Mouse (Mus musculus): Measurements from ENCODE around the gene Zfp13. TPM values are rescaled to one million over a fixed set of nuclear protein-coding genes. Genes with fewer than 3 reads are reported as not detected.

The Zfp13 gene
- polyA plus RNA-seq, 1 experiment from 2014 or later = 29.3 TPM

DNA sequence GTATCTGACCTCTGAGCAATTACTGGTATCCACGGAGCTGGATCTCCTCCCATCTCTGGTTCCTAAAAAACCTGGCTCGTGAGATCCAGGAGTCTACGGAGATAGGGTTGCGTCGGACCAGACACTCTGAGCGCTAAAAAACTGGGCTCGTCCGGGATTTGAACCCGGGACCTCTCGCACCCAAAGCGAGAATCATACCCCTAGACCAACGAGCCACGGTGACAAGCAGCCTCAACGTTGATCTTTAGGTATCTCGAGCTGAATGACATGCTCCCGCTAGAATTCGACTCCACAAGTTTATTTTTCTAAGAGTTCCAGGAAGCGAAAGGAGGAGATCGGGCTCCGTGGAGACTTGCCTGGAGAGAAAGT lies 53.0 kb downstream of the Zfp13 start:
- under 1% methylated on average over 20 of the region's 20 CpGs for WGBS
- Histone ChIP-seq H3K9ac (peak overlapping the region; percentile 52), H3K4me1 (replicated peaks) (peaks cover 14% of the 10 kb centered on the region), H3K9me3 (no peaks in the 10 kb centered on the region), H3K36me3 (no peaks in the 10 kb centered on the region), H3K4me3 (peak overlapping the region; percentile 70), H3K27me3 (0 out of 2 replicates have a peak, but pooled peaks cover 3% of the 10 kb centered on the region), H3K27ac (replicated peaks) (peak overlapping the region; percentile 72), H3K4me2 (peak overlapping the region; percentile 57)
- peak; percentile 23; the same call in 1 of the 2 replicates for ATAC-seq (ENCODE audit: low FRiP score, low read depth)

DNA sequence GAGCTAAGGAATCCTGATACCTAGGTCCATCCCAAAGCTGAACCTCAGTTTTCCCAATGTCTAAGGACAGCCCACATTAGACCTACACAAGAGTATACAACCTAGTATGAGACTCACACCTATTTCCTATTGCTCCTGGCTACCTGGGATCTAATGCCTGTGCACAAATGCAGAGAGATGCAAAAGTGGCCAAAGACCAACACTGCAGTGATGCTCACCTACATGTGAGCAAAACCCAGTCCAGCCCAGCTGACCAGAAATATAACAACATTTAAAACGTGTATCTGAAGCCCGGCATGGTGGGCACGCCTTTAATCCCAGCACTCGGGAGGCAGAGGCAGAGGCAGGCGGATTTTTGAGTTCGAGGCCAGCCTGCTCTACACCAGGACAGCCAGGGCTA lies 53.4 kb downstream of the Zfp13 start:
- H3K36me3 ChIP-seq = no peaks in the 10 kb centered on the region

GRCm38 (mm10) chr17:23544766-23545165 lies 54.5 kb downstream of the Zfp13 start:
- ATAC-seq (ENCODE audit: low FRiP score, low read depth) = no peak
- peaks cover 9% of the 10 kb centered on the region; the same call in 1 of the 2 replicates for H3K4me1 ChIP-seq (replicated peaks)
- WGBS = 95% methylated on average over 1 of the region's 1 CpGs
- H3K9me3 ChIP-seq = no peaks in the 10 kb centered on the region
- H3K4me2 ChIP-seq = no peak overlapping the region
- H3K4me3 ChIP-seq = no peak overlapping the region
- no peak overlapping the region for H3K27ac ChIP-seq (replicated peaks)
- no peak overlapping the region for H3K9ac ChIP-seq
- H3K27me3 ChIP-seq = peaks cover 11% of the 10 kb centered on the region
- no peaks in the 10 kb centered on the region for H3K36me3 ChIP-seq

More for the DNA sequence above, 53.4 kb downstream of the Zfp13 start:
- no peak for ATAC-seq (ENCODE audit: low FRiP score, low read depth)
- Histone ChIP-seq H3K9me3 (no peaks in the 10 kb centered on the region), H3K9ac (no peak overlapping the region), H3K27ac (replicated peaks) (no peak overlapping the region), H3K4me2 (peak overlapping the region; percentile 57), H3K4me1 (replicated peaks) (peaks cover 9% of the 10 kb centered on the region; the same call in 1 of the 2 replicates), H3K27me3 (0 out of 2 replicates have a peak, but pooled peaks cover 7% of the 10 kb centered on the region), H3K4me3 (peak overlapping the region; percentile 70)
- WGBS = 13% methylated on average over 6 of the region's 6 CpGs

- WGBS = 82% methylated on average over 4 of the region's 4 CpGs
- no peak for ATAC-seq (ENCODE audit: low FRiP score, low read depth)
- Histone ChIP-seq H3K9ac (no peak overlapping the region), H3K27ac (replicated peaks) (no peak overlapping the region), H3K9me3 (no peaks in the 10 kb centered on the region), H3K27me3 (peaks cover 19% of the 10 kb centered on the region), H3K4me1 (replicated peaks) (peaks cover 9% of the 10 kb centered on the region; the same call in 1 of the 2 replicates), H3K4me2 (no peak overlapping the region), H3K36me3 (no peaks in the 10 kb centered on the region), H3K4me3 (no peak overlapping the region)
These were observed 55.3 kb downstream of the Zfp13 start for GRCm38 (mm10) chr17:23543983-23544382.

- Histone ChIP-seq H3K27ac (replicated peaks) (no peak overlapping the region), H3K9ac (no peak overlapping the region), H3K4me3 (no peak overlapping the region), H3K9me3 (no peaks in the 10 kb centered on the region), H3K36me3 (no peaks in the 10 kb centered on the region), H3K27me3 (peaks cover 26% of the 10 kb centered on the region), H3K4me1 (replicated peaks) (peaks cover 12% of the 10 kb centered on the region), H3K4me2 (no peak overlapping the region)
- 59% methylated on average over 5 of the region's 5 CpGs for WGBS
- no peak for ATAC-seq (ENCODE audit: low FRiP score, low read depth)
These were observed 56.0 kb downstream of the Zfp13 start for GRCm38 (mm10) chr17:23543325-23543724.

DNA sequence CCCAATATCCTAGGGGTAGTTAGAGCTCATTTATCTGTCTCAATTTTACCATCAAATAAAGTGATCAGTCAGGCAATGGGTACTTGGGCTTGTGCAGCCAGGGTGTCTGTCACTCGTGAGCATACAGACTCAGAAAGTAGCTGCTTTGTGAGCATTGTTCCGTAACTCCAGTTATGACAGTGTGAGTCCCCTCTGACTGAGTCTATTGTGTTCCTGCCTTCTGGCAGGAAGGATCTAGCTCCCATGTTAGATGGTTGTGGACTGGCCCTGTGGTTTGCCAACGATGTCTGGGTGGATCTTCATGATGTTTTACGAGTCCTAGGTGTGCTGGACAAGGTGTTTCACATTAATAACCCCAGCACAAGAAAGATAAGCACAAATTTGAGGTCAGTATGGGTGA lies 56.5 kb downstream of the Zfp13 start:
- Histone ChIP-seq H3K9me3 (no peaks in the 10 kb centered on the region), H3K9ac (no peak overlapping the region), H3K4me1 (replicated peaks) (peaks cover 17% of the 10 kb centered on the region), H3K4me2 (no peak overlapping the region), H3K36me3 (no peaks in the 10 kb centered on the region), H3K27ac (replicated peaks) (no peak overlapping the region), H3K27me3 (peaks cover 30% of the 10 kb centered on the region), H3K4me3 (no peak overlapping the region)
- ATAC-seq (ENCODE audit: low FRiP score, low read depth) = no peak
- WGBS = 45% methylated on average over 4 of the region's 4 CpGs

- WGBS = 11% methylated on average over 12 of the region's 12 CpGs
- Histone ChIP-seq H3K9ac (no peak overlapping the region), H3K4me1 (replicated peaks) (peaks cover 20% of the 10 kb centered on the region), H3K27ac (replicated peaks) (no peak overlapping the region), H3K36me3 (no peaks in the 10 kb centered on the region), H3K4me3 (peak overlapping the region; percentile 22), H3K27me3 (peaks cover 37% of the 10 kb centered on the region), H3K4me2 (peak overlapping the region; percentile 43), H3K9me3 (no peaks in the 10 kb centered on the region)
- no peak for ATAC-seq (ENCODE audit: low FRiP score, low read depth)
These were observed 57.1 kb downstream of the Zfp13 start for GRCm38 (mm10) chr17:23542004-23542720.

DNA sequence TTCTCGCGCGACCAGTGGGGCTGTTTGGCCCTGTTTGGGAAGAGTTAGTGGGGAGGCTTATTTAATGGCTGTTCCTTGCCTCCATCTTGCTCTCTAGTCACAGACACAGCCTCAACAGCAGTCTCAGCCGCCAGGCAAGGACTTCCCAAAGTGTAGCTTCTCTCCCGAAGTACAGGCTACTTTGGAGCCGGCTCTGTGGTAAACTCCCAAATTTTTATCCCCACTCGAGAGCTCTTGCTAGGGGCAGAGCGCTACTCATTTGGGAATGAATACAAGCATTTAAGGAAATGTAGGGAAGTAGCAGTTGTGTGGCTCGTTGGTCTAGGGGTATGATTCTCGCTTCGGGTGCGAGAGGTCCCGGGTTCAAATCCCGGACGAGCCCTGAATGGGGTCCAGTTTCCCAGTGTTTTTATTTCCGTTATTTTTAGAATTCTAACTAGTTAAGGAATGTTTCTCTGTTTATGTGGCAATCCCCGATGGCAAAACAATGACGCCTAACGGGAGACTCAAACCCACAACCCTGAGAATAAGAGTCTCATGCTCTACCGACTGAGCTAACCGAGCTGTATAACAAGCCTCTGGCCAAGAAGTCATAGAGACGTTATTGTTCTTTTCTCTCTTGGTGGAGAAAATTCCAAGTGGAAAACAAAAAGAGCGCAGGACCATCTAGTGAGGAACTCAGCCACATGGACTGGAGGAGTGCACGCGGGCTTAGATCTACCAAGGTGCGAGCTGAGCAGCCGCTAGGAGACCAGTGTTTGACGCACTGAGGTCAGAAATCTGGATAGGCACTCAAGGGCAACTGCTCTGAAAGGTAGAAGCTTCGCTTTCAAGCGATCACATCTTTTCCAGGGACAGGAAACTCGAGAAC lies 58.4 kb downstream of the Zfp13 start:
- no peak overlapping the region for H3K27ac ChIP-seq (replicated peaks)
- ATAC-seq (ENCODE audit: low FRiP score, low read depth) = 0 out of 2 replicates have a peak, but pooled peaks have one; percentile 36
- H3K27me3 ChIP-seq = peaks cover 39% of the 10 kb centered on the region
- no peaks in the 10 kb centered on the region for H3K9me3 ChIP-seq
- peak overlapping the region; percentile 13 for H3K4me2 ChIP-seq
- peak overlapping the region; percentile 10; the same call in 1 of the 2 replicates for H3K4me3 ChIP-seq
- H3K9ac ChIP-seq = no peak overlapping the region
- H3K36me3 ChIP-seq = no peaks in the 10 kb centered on the region
- WGBS = 13% methylated on average over 31 of the region's 31 CpGs
- H3K4me1 ChIP-seq (replicated peaks) = peaks cover 20% of the 10 kb centered on the region

- Histone ChIP-seq H3K36me3 (no peaks in the 10 kb centered on the region), H3K4me3 (peak overlapping the region; percentile 10; the same call in 1 of the 2 replicates), H3K4me1 (replicated peaks) (peaks cover 20% of the 10 kb centered on the region), H3K9me3 (no peaks in the 10 kb centered on the region), H3K9ac (no peak overlapping the region), H3K27me3 (peaks cover 39% of the 10 kb centered on the region), H3K27ac (replicated peaks) (no peak overlapping the region), H3K4me2 (peak overlapping the region; percentile 13; the same call in 1 of the 2 replicates)
- ATAC-seq (ENCODE audit: low FRiP score, low read depth) = no peak
- 38% methylated on average over 3 of the region's 3 CpGs for WGBS
These were observed 59.2 kb downstream of the Zfp13 start for GRCm38 (mm10) chr17:23540106-23540505.

- peaks cover 44% of the 10 kb centered on the region for H3K27me3 ChIP-seq
- ATAC-seq (ENCODE audit: low FRiP score, low read depth) = no peak
These were observed 59.7 kb downstream of the Zfp13 start for GRCm38 (mm10) chr17:23539608-23540007.

GRCm38 (mm10) chr17:23538299-23539015 lies 60.8 kb downstream of the Zfp13 start:
- 9% methylated on average over 21 of the region's 21 CpGs for WGBS
- peaks cover 51% of the 10 kb centered on the region for H3K27me3 ChIP-seq
- 0 out of 2 replicates have a peak overlapping the region, but pooled peaks have one; percentile 18 for H3K9ac ChIP-seq
- H3K9me3 ChIP-seq = no peaks in the 10 kb centered on the region
- no peaks in the 10 kb centered on the region for H3K36me3 ChIP-seq
- H3K4me3 ChIP-seq = peak overlapping the region; percentile 31
- peak overlapping the region; percentile 53 for H3K4me2 ChIP-seq
- H3K27ac ChIP-seq (replicated peaks) = no peak overlapping the region
- H3K4me1 ChIP-seq (replicated peaks) = peaks cover 23% of the 10 kb centered on the region
- no peak for ATAC-seq (ENCODE audit: low FRiP score, low read depth)

More at GRCm38 (mm10) chr17:23539608-23540007, 59.7 kb downstream of the Zfp13 start:
- Histone ChIP-seq H3K4me2 (no peak overlapping the region), H3K36me3 (no peaks in the 10 kb centered on the region), H3K9me3 (no peaks in the 10 kb centered on the region), H3K4me1 (replicated peaks) (peaks cover 23% of the 10 kb centered on the region), H3K27ac (replicated peaks) (no peak overlapping the region), H3K9ac (no peak overlapping the region), H3K4me3 (no peak overlapping the region)
- WGBS = 87% methylated on average over 5 of the region's 5 CpGs
